Mouse (Mus musculus): ENCODE measurements around the gene Lrrtm3. TPM values are rescaled to one million over a fixed set of nuclear protein-coding genes. Genes with fewer than 3 reads are reported as not detected.

Gene Lrrtm3
- polyA plus RNA-seq, 1 experiment: not detected

GRCm38 (mm10) chr10:63880462-63880903 lies 209.6 kb downstream of the Lrrtm3 start:
- H3K27ac ChIP-seq (replicated peaks; ENCODE audit: low read depth, low read length): no peak overlapping the region
- H3K4me1 ChIP-seq (ENCODE audit: control insufficient read depth, insufficient read depth, insufficient read length, low read length): no peaks in the 10 kb centered on the region
- H3K4me3 ChIP-seq (ENCODE audit: insufficient read depth, low read depth, low read length): no peak overlapping the region

Other genes starting within 250 kb of the Lrrtm3 start
- gene Gm10118, start 162.8 kb downstream of the Lrrtm3 start, polyA plus RNA-seq (2012; ENCODE audit: insufficient read depth, insufficient read length, missing spikeins): not detected in 2 replicates

Data from brown adipose tissue, adult 24 weeks (tissue).